Mouse (Mus musculus) urinary bladder, postnatal 36 days (tissue): Measurements from ENCODE around the gene Morn1.

Experiments used
- DNase-seq, 2 experiments: peaks; one replicate each; pipeline ENCODE4 v3.0.0; 2022; ENCODE audit warnings: low spot score in 2 of 2, mixed read lengths in 1 of 2

The Morn1 gene

GRCm38 (mm10) chr4:155139281-155140045, 53.1 kb downstream of the Morn1 start:
- no peak for DNase-seq

- no peak for DNase-seq
These were observed 53.8 kb downstream of the Morn1 start for GRCm38 (mm10) chr4:155140150-155140549.

GRCm38 (mm10) chr4:155140795-155141265, 54.5 kb downstream of the Morn1 start:
- DNase-seq: peak in 1 of 2 experiments; percentile 76

GRCm38 (mm10) chr4:155142836-155143235, 56.5 kb downstream of the Morn1 start:
- no peak for DNase-seq

- DNase-seq: no peak
These were observed 57.0 kb downstream of the Morn1 start for GRCm38 (mm10) chr4:155143411-155143810.

- peak in 1 of 2 experiments; percentile 73 for DNase-seq
These were observed 57.6 kb downstream of the Morn1 start for GRCm38 (mm10) chr4:155143871-155144502.

- no peak for DNase-seq
These were observed 58.3 kb downstream of the Morn1 start for GRCm38 (mm10) chr4:155144548-155145180.

- no peak for DNase-seq
These were observed 59.9 kb downstream of the Morn1 start for GRCm38 (mm10) chr4:155146107-155146823.

GRCm38 (mm10) chr4:155148453-155148852, 62.1 kb downstream of the Morn1 start:
- no peak for DNase-seq

- DNase-seq: peak; percentile 85 to 92
These were observed 62.7 kb downstream of the Morn1 start for GRCm38 (mm10) chr4:155148910-155149698.

GRCm38 (mm10) chr4:155149941-155150275, 63.5 kb downstream of the Morn1 start:
- no peak for DNase-seq

GRCm38 (mm10) chr4:155150276-155151113, 64.1 kb downstream of the Morn1 start:
- DNase-seq: peak; percentile 85 to 92

- no peak for DNase-seq
These were observed 64.9 kb downstream of the Morn1 start for GRCm38 (mm10) chr4:155151221-155151788.

- no peak for DNase-seq
These were observed 65.5 kb downstream of the Morn1 start for GRCm38 (mm10) chr4:155151845-155152244.

- no peak for DNase-seq
These were observed 66.1 kb downstream of the Morn1 start for GRCm38 (mm10) chr4:155152476-155152875.

GRCm38 (mm10) chr4:155153389-155154072, 67.2 kb downstream of the Morn1 start:
- no peak for DNase-seq

GRCm38 (mm10) chr4:155154986-155155385, 68.6 kb downstream of the Morn1 start:
- DNase-seq: no peak

- no peak for DNase-seq
These were observed 70.4 kb downstream of the Morn1 start for GRCm38 (mm10) chr4:155156734-155157133.

- no peak for DNase-seq
These were observed 71.6 kb downstream of the Morn1 start for GRCm38 (mm10) chr4:155157871-155158542.
